Mouse (Mus musculus) thymus, postnatal 10 days (tissue): Measurements from ENCODE around the gene Fam189a2.

ENCODE experiments used
- DNase-seq, 2 experiments: peaks; one replicate each; pipeline ENCODE4 v3.0.0; 2021; ENCODE audit warnings: low spot score in 2 of 2

Gene Fam189a2

DNA sequence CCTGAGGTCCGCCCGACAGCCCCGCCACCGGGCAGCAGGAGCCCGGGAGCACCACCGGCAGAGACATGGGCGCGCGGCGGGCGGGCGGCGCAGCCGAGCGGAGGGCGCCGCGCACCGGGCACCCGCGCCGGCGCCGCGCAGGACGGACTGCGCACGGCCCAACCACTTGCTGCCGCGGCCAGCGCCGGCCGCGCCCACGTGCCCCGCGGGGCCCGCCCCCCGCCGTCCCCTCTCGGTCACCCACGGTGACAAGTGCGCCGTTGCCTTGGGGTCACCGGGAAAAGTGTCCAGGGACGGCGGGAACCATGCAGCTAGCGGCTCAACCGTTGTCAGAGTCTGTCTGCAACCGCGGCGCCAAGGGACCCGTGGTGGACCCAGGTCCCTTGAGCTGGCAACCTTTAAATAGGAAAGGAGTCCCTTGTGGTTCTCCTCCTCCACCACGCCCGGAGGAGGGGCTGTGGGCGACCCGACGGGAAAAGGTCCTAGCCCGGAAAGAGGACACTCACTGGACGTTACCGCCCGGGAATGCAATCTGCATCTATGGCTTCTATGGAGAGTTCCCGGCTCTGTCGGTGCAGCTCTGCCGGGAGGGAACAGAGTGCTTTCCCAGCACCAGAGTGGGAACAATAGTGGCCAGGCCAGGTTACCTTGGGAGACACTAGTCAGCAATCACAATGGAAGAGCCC lies at the start of gene Fam189a2:
TSS of gene Fam189a2 (minus strand) at position 149 of the 686 bp plus-strand sequence.
- DNase-seq: no peak

DNA sequence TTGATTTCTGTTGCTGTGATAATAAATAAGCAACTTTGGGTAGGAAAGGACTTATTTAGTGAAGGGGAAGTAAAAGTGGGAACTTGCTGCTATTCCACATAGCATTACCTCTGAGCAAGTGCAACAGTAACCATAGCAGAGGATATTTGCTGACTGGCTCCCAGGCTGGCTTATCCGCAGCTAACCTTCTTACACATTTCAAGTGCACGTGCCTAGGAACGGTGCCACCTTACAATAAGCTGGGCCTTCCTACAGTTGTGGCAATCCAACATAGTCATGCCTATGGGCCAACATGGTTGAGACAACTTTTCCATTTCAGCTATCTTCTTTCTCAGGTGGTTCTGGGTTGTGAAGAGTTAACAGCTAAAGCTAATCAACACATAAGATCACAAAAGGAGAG lies 46.8 kb upstream of the Fam189a2 start:
- no peak for DNase-seq

DNA sequence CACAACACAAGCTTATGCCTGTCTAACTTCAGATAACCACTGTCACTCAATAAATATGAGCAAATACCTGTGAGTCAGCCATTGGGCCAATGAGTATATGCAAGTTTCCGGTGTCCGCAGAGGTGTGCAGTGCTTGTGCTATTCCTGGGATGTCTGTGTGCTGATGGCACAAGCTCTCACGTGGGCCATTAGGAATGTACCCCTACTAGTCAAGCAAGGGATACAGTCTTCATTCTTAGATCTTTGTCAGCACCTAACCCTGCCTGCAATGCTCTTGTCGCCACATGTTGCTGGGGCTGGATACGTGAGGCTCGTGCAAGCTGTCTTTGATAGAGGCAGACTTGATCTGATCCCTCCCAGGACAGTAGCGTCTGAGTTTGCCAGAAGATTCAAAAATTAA lies 45.7 kb upstream of the Fam189a2 start:
- no peak for DNase-seq

DNA sequence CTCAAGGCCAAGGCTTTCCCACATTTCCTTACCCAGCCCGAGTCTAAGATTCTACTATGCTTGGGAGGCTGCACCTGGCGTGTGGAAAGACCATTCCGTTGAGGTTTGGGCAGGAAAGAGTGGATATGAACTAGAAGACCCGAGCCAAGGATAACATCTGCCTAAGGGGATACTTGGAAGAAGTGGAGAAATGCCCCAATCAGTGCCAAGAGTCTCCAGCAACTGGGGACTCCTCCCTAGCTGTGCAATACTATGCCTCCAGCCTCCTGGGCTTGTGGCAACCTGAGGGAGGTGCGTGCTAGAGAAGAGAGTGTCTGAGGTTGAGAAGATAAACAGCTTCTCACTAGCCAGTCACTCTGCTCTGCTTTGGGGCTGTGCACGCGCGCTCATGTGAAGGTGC lies 45.1 kb upstream of the Fam189a2 start:
- DNase-seq: no peak

DNA sequence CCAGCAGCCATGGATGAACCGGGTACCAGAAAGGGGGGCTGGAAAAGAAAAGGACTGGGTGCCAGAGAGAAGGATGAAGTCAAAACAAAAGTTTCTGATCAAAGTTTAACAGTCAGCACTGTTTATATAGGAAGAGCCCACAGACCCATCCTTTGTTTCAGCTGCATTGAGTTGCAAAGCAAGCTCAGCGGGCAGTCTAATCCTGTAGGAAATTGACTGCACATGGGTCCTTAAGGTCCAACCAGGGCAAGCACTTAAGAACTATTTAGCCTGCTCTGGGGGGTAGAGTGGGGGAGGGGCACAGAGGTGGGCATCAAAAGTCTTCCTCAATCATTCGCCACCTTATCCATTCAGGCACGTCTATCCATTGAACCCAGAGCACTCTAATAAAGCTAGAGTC lies 42.3 kb upstream of the Fam189a2 start:
- DNase-seq: no peak

DNA sequence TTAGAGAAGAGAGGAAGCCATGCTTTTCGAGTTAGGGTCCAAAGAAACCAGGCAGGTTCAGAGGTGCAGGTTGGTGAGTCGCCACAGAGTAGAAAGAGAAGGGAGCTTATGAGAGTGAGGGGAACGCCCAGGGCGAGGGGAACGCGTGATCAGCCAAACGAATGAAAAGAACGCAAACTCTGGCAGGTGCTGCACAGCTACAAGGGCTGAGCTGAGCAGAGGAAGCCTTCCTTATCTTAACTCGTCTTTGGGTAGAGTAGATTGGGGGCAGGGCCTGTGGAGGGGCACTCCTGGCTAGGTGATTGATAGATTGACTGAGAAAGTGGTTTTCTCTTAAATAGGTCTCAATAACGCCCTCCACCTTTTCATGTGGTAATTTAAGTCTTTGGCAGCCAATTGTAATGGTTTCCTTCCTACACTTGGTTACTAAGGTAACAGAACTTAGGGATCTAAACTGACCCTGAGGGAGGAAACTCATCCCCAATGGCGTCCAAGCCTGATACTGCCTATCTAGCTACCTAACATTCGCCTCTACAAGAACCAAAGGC lies 33.6 kb upstream of the Fam189a2 start:
- DNase-seq: no peak

DNA sequence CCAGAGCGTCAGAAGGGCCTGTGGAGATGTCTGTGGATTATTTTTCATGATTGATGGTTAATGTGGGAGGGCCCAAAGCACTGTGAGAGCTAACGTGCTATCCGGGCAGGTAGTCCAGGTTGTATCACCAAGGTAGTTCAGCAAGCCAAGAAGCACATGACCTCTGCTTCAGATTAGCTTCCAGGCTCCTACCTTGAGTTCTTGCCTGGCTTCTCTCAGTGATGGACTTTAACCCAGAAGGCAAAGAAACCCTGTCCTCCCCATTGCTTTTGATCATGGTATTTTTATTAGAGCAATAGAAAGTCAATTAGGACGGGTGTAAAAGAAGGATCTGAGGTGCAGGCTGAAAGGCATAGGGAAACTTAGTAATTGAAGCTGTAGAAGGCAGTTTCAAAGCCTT lies 32.8 kb upstream of the Fam189a2 start:
- no peak for DNase-seq

DNA sequence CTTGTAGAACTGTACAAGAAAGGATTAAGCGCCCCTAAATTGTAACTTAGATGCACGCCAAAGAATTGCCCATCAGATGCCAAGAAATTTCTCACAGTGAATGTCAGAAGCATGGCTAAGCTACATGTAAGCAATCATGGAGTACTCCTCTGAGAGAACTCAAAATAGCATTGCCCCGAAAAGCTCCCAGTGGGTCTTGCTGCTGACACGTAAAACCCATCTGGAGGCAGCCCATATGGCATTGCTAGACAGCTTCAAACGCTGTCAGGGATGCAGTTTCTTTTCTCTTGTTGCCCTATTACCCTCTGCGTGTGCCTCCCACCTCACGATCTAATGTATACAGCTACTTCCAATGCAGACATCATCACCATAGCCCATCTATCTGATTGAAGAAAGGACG lies 28.0 kb upstream of the Fam189a2 start:
- DNase-seq: no peak

DNA sequence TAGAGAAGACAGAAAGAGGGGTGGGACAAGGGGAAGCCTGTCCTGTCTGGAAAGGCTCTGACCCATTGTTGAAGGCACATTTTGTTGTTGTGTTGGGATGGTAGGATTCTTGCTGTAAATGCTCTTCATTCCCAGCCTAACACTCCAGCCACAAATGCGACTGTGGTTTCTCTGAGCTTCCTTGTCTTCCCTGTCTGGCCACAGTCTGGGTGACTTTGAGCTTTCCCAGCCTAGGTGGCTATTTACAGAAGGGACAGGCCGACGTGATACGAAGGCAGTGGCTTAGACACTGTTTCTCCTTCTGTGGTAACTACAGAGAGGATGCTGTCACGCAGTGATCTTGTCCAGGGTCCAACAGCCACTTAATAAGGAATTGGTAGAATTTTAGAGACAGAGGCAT lies 27.2 kb upstream of the Fam189a2 start:
- no peak for DNase-seq

DNA sequence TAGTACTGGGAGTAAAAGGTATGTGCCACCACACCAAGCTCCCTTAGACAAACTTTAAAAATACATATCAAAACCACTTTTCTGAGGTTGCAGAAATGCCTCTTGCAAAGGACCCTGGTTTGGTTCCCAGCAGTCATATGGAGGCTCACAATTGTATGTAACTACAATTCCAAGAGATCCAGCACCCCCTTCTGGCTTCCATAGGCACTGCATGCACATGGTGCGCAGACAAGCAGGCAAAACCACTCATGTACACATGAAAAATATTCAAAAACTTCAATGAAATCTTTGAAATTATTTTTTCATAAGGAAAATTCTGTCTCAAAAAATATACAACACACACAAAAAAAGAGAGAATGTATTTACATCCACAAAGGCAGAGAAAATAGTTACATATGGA lies 26.1 kb upstream of the Fam189a2 start:
- DNase-seq: no peak

DNA sequence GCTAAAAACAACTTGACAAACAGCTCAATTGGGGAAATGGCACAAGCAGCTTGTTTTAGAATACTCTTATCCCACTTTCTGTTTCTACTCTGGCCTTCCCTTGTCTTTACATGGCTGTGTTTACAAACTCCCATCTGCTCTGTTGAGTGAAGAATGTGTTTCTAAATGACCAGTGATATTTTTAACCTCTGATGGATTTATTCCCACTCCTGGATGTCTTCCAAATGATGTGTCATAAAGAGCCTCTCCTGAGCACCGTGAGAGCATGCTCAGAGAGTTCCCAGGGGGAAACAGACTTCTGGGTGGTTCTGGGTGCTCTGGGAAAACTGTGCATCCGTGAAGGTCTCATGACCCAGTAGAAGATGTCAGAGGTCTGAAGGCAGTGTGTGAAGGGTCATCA lies 24.1 kb upstream of the Fam189a2 start:
- no peak for DNase-seq

DNA sequence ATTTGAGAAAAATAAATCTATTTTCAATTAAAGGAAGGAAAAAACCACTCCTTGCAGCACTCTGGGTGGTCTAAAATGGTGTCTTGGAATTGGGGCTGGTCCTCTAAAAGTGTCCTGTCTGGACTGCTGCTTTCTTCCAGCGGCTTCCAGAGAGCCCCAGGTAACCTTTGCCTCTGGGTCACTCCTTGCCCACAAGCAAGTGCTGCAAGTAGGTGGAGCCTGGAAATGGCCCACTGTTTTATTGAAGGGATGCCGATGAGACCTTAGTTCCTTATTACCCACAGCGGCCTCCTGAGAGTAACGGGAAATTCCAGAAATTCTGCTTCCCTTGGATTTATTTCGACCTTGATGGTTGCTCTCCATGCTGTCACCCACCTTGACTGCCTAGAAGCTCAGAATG lies 23.4 kb upstream of the Fam189a2 start:
- no peak for DNase-seq

DNA sequence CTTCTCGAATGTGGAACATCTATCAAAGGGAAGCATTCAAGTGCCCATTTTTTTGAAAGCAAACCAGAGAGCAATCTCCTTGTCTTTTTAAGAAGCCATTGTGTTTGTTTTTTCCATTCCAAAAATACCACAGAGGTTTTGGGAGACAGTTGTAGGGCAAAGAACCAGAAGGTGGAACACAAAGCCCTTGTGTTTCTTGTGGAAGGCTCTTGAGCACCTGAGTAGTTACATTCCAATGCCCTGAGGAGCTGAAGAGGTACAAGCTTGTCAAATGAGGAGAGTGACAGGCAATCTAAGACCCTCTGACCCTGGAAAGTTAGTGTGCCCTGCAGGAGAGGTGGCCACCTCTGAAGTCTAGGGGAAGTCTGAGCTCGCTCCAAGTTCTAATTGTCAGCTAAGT lies 19.7 kb upstream of the Fam189a2 start:
- DNase-seq: no peak

DNA sequence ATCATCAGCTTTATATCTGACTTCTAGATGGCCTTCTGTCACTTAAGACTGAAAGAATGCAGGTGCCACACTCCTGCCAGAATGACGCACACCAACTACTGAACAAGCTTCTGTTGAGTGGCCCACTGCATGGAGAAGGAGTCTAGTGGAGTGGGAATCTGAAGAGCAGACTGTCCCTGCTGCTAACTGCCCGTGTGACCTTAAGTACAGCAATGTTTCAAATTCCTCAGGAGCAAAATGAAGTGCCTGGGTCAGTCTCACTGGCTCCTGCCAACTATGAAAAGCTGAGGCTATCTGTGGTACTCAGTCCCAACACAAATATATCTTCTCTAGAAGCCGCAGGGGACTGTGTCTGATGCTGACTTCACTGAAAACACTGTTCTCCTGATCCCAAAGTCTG lies 18.5 kb upstream of the Fam189a2 start:
- DNase-seq: no peak

DNA sequence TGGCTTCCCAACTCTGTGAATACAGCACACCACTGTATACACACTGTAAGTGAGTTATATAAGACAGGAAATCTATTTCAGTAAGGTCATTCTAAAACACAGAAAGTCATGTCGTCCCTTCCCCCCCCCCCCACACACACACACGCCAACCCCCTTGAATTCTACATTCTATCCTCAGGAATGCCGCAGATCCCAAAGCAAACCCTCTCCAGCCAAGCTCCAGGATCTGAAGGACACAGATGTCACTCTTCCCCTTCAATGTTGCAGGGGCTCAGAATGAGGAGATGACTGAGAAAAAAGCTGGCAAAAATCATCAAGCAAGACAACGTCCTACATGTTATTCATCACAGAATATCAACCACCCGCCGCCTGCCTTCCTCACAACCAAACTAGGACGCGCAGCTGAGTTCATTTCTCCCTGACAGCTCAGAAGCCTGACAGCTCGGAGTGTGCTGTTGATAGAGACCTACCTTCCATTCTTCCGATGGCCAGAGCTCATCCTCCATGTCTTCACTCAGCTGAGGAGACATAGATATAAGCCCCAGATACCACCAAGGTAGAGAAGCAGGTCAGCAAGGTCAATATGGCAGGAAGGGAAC lies 15.7 kb upstream of the Fam189a2 start:
- no peak for DNase-seq

DNA sequence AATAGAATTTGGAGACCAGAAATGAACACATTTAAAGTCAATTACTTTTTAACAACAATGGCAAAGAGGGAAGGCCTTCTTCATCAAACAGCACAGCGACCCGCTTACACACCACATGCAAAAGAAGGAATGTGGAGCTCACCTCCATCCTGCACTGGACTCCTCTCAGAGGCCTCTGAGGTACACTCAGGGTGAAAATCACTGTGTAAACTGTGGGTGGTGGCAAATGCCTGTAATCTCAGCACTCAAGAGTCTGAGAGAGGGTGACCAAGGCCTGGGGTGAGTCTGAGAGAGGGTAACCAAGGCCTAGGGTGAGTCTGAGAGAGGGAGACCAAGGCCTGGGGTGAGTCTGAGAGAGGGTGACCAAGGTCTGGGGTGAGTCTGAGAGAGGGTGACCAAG lies 11.6 kb upstream of the Fam189a2 start:
- DNase-seq: no peak

DNA sequence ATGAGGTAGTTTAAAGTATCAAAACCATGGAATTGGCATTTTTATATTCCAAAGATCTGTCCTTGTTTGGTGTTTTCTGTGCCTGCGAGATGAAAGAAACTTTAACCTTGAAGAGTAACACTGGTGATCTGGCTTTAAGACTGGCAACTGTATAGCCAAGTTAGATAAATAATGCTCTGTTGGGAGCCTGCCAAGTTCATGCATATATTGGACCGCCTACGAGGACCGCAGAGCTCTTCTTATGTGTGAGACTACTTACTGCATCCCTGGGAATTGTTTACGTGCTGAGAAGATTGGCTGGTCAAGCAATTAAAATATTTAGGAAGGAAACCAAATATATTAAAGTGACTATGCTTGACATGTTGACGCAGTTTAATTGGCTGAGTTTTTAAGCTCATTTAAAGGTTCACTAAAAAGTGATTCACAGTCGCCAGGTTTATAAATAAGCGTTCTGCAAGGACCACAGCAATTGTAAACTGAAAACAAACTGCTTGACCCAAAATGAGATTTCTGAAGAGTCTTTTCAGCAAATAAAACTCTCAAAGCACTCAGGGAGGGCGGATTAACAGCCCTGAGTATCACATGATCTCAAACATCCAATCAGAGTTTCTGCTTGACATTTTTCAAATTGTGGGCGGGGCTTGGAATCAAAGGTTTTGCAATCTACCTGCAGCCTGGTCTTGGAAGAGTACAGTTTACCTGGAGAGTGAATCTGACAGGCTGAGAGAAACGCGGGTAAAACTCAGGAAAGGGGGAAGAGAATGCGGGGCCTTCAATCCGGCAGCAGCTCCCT lies 8.4 kb upstream of the Fam189a2 start:
- DNase-seq: no peak

DNA sequence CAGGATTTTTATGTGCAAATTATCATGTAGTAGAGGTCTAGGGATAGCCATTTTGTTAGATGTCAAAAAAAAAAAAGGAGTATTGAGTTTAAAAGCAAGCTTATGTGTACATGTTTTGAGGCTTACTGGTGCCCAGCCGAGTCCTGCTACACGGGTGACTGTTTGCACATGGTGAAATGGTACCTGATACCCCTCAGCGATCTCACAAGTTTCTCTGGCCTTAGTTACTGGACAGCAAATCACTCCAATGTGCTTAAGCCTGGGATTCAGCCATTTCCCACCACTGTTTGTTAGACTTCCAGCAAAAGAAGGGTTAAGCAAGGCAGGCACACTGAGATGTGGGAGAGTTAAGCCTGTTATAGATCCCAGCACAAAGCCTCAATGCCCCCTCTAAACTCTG lies 3.5 kb upstream of the Fam189a2 start:
- DNase-seq: no peak

DNA sequence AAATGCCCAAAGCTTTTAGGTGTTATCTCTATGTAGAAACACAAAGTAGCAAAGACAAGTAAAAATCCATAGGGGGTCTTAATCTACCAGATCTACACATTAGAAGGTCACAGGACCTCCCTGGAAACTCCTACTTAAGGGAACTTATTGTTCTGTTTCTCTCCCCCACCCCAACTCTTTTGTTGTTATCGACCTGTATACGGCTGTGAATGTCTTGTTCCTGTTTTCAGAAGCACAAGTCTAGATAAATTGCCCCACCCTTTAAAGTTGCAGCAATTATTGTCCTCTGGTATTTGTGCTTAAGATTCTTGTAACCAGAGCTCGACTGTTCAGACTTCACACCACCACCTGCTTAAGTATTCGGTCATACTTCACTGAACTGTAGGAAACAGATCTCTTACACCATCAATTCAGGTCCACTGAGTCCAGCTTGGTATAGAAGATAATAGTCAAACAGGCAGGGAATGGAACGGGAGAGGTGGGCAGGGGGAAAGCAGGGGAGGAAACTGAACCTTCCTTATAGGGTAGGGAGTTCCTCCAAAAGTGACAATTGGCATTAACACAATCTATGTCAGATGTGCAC lies 1.9 kb upstream of the Fam189a2 start:
- no peak for DNase-seq

DNA sequence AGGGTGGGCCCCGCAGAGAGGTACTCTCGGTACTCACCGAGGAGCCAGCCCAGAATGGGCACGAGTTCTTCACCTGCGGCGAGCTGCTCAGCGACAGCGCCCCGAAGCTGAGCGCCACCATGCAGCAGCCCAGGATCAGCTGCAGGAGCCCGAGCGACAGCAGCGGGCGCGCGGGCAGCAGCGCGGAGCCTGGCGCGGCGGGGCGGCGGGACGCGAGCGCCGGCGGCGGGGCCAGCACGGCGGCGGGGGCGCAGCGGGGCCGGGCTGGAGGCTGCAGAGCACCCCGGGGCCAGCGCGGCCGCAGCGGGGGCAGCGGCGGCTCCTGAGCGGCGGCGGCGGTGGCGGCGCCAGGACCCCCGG lies 328 bp downstream of the Fam189a2 start:
- no peak for DNase-seq

DNA sequence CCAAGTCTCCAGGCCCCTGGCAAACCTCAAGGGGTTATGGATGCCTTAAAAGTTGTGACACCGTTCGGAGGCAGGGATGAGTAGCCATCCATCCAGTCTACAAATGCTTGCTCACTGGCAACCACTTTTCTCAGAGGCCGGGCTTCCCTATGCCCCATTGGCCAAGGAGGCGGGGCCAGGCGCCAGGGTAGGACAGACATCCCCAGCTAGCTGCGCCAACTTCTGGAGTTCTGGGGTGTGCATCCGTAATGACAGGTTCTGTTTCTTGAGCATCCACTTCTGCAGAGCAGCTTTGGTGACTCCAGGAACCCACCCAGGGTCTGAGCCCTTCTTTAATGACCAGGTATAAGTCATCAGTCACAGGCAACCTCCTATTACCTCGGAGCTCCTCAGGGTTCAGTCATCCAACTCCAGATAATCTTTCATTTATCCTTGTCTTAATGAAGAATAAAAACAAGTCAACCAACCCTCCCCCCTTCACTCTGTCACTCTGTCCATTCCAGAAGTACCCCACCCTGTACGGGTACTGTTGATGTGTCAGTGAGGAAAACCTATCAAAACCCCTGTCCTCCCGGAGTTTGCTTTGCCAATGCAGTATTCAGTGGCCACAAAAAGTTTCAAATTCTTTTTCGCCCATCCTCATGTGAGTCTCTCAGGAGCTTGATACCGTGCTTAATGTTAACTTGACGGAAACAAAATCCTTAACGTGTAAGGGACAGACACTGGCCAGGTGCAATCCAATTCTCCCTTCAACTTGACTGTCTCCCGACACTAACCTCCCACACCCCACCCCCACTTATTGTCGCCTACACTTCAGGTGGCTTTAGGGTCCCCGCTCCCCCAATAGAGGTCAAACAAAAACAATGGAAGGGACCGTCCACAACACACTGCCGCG lies 956 bp downstream of the Fam189a2 start:
- DNase-seq: no peak

DNA sequence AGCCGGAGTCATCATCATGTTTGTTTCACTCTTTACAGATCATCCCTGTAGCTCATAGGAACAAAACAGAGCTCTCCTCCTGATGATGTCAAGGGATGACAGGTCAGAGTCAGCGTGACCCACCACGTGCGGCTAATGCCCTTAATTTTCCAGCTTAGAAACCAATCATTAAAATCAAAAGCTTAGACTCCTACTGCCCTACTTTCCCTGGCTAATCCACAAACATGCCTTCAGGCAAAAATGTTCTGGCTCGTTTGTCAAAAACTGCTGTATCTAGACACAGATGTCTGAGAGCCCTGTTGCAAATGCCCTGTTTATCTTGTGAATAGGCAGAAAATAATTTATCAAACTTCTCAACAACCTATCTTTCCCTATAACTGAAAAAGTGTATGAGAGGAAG lies 4.9 kb downstream of the Fam189a2 start:
- DNase-seq: no peak
